Mouse (Mus musculus): Measurements from ENCODE around the gene Phf3.

DNA sequence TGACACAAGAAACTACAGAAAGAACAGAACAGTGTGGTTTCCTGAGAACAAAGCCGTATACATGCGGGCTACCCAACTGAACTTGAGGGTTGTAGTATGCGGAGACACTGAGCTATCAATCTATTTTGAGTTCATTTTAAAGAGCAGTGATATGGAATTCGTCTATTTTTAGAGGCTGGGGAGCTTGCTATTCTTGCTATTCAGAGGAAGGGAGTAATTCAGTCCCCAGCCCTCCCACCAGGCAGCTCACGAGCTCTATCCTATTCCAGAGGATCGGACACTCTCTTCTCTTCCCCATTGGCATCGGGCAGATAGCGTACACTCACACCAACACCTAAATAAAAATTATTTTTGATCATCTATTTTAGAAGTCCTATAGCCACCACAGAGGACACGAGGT is 87.1 kb downstream of the Phf3 start:
- no peak for TF ChIP-seq CTCF (IDR thresholded peaks at IDR 0.05; ENCODE audit: low read depth)
- TF ChIP-seq EP300 (IDR thresholded peaks at IDR 0.05; ENCODE audit: low read depth): no peak

Measured in heart, postnatal 0 days (tissue).